Mouse (Mus musculus): ENCODE measurements around the gene Parp16.

GRCm38 (mm10) chr9:65157631-65158030, 37.5 kb upstream of the Parp16 start:
- TF ChIP-seq CTCF (conservative IDR thresholded peaks at IDR 0.05; ENCODE audit: low read length) (no peak), NANOG (IDR thresholded peaks at IDR 0.05; ENCODE audit: borderline replicate concordance, low read length) (no peak), POU5F1 (IDR thresholded peaks at IDR 0.05; ENCODE audit: borderline replicate concordance, low read length) (no peak)
